Mouse (Mus musculus): ENCODE measurements around the gene Akip1. TPM values are rescaled to one million over a fixed set of nuclear protein-coding genes. Genes with fewer than 3 reads are reported as not detected.

Gene Akip1
- total RNA-seq, 2 experiments from 2014 or later: 4.1 to 6.3 TPM

- H3K4me3 ChIP-seq: no peak overlapping the region
- DNase-seq (ENCODE audit: low spot score in 2 of 2): no peak
- no peak overlapping the region for H3K27ac ChIP-seq
- TF ChIP-seq CTCF (conservative IDR thresholded peaks at IDR 0.05): no peak
Measured at GRCm38 (mm10) chr7:109686585-109687128, 16.8 kb upstream of the Akip1 start.

- peak; percentile 71 for TF ChIP-seq CTCF (conservative IDR thresholded peaks at IDR 0.05)
- DNase-seq (ENCODE audit: low spot score in 2 of 2): no peak
- Histone ChIP-seq H3K4me3 (no peak overlapping the region), H3K27ac (no peak overlapping the region)
Measured at GRCm38 (mm10) chr7:109690101-109690500, 13.4 kb upstream of the Akip1 start.

GRCm38 (mm10) chr7:109690961-109691360 lies 12.5 kb upstream of the Akip1 start:
- H3K27ac ChIP-seq: no peak overlapping the region
- no peak for DNase-seq (ENCODE audit: low spot score in 2 of 2)
- TF ChIP-seq CTCF (conservative IDR thresholded peaks at IDR 0.05): no peak

GRCm38 (mm10) chr7:109694576-109695338 lies 8.7 kb upstream of the Akip1 start:
- TF ChIP-seq CTCF (conservative IDR thresholded peaks at IDR 0.05): no peak
- no peak overlapping the region for H3K27ac ChIP-seq
- no peak for DNase-seq (ENCODE audit: low spot score in 2 of 2)
- no peak overlapping the region for H3K4me3 ChIP-seq

More at GRCm38 (mm10) chr7:109690961-109691360, 12.5 kb upstream of the Akip1 start:
- H3K4me3 ChIP-seq: no peak overlapping the region

- no peak for TF ChIP-seq CTCF (conservative IDR thresholded peaks at IDR 0.05)
- DNase-seq (ENCODE audit: low spot score in 2 of 2): no peak
- Histone ChIP-seq H3K27ac (no peak overlapping the region), H3K4me3 (no peak overlapping the region)
Measured at GRCm38 (mm10) chr7:109695339-109695726, 8.2 kb upstream of the Akip1 start.

GRCm38 (mm10) chr7:109700213-109700612 lies 3.3 kb upstream of the Akip1 start:
- peak; percentile 58 for TF ChIP-seq CTCF (conservative IDR thresholded peaks at IDR 0.05)
- Histone ChIP-seq H3K27ac (no peak overlapping the region), H3K4me3 (no peak overlapping the region)
- no peak for DNase-seq (ENCODE audit: low spot score in 2 of 2)

GRCm38 (mm10) chr7:109702721-109703120 lies 769 bp upstream of the Akip1 start:
- DNase-seq (ENCODE audit: low spot score in 2 of 2): no peak
- H3K27ac ChIP-seq: no peak overlapping the region
- peak overlapping the region; percentile 73; the same call in 1 of the 2 replicates for H3K4me3 ChIP-seq
- TF ChIP-seq CTCF (conservative IDR thresholded peaks at IDR 0.05): no peak

GRCm38 (mm10) chr7:109704016-109704377 lies 507 bp downstream of the Akip1 start:
- Histone ChIP-seq H3K4me3 (peak overlapping the region; percentile 73), H3K27ac (peak overlapping the region; percentile 80)
- TF ChIP-seq CTCF (conservative IDR thresholded peaks at IDR 0.05): no peak
- no peak for DNase-seq (ENCODE audit: low spot score in 2 of 2)

- Histone ChIP-seq H3K4me3 (peak overlapping the region; percentile 73), H3K27ac (no peak overlapping the region)
- TF ChIP-seq CTCF (conservative IDR thresholded peaks at IDR 0.05): no peak
- no peak for DNase-seq (ENCODE audit: low spot score in 2 of 2)
Measured at GRCm38 (mm10) chr7:109704461-109704860, 971 bp downstream of the Akip1 start.

GRCm38 (mm10) chr7:109707023-109707785 lies 3.7 kb downstream of the Akip1 start:
- peak; percentile 29 to 36 for DNase-seq (ENCODE audit: low spot score in 2 of 2)
- H3K4me3 ChIP-seq: no peak overlapping the region
- H3K27ac ChIP-seq: peak overlapping the region; percentile 64
- peak; percentile 79 for TF ChIP-seq CTCF (conservative IDR thresholded peaks at IDR 0.05)

- Histone ChIP-seq H3K27ac (peak overlapping the region; percentile 64), H3K4me3 (no peak overlapping the region)
- no peak for TF ChIP-seq CTCF (conservative IDR thresholded peaks at IDR 0.05)
- DNase-seq (ENCODE audit: low spot score in 2 of 2): no peak
Measured at GRCm38 (mm10) chr7:109708961-109709382, 5.5 kb downstream of the Akip1 start.

- TF ChIP-seq CTCF (conservative IDR thresholded peaks at IDR 0.05): no peak
- DNase-seq (ENCODE audit: low spot score in 2 of 2): no peak
- Histone ChIP-seq H3K27ac (peak overlapping the region; percentile 64; the same call in 1 of the 2 replicates), H3K4me3 (no peak overlapping the region)
Measured at GRCm38 (mm10) chr7:109710069-109710468, 6.6 kb downstream of the Akip1 start.

GRCm38 (mm10) chr7:109712198-109712597 lies 8.7 kb downstream of the Akip1 start:
- Histone ChIP-seq H3K27ac (no peak overlapping the region), H3K4me3 (no peak overlapping the region)
- DNase-seq (ENCODE audit: low spot score in 2 of 2): no peak
- no peak for TF ChIP-seq CTCF (conservative IDR thresholded peaks at IDR 0.05)

All from layer of hippocampus, adult 2 months (tissue).